Mouse (Mus musculus) erythroblast, embryonic 14.5 days (primary cell): ENCODE measurements around the gene Dusp9.

Source experiments
- GATA1 ChIP-seq: IDR thresholded peaks from 2 replicates; pipeline ENCODE4 v1.6.1; 2012; ENCODE audit warnings: low read length, inconsistent platforms, mixed read lengths
- TAL1 ChIP-seq: IDR thresholded peaks from 3 replicates; pipeline ENCODE4 v1.6.1; 2012; ENCODE audit warnings: low read length, inconsistent platforms, mixed read lengths

DNA sequence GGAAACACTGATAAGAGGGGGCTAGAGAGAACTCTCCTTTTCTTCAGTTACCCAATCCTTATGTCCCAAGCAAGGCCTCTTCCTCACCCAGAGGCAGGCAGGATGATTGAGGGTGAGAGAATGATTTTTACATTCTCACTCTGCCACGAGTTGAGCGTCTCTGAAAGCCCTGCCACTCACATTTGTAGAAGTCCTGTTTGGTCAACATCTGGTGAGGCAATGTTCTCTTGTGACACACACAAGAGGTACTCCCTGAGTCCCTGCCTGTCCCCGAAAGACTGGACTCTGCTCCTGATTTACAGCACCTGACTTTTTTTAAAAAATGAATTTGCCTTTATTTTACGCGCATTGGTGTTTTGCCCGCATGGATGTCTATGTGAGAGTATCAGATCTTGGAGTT lies 14.2 kb downstream of the Dusp9 start:
- no peak for TF ChIP-seq TAL1
- no peak for TF ChIP-seq GATA1
